Mouse (Mus musculus) regulatory T cell (primary cell): Measurements from ENCODE around the gene Hoxb2.

Source experiments
- in situ Hi-C: fragments of 300-600 bp; cut with MboI, MseI; formaldehyde crosslinking; loops from one replicate; pipeline ENCODE4 v1.15.1; 2025; ENCODE audit warnings: high pct_unique_total_duplicates

The Hoxb2 gene

DNA sequence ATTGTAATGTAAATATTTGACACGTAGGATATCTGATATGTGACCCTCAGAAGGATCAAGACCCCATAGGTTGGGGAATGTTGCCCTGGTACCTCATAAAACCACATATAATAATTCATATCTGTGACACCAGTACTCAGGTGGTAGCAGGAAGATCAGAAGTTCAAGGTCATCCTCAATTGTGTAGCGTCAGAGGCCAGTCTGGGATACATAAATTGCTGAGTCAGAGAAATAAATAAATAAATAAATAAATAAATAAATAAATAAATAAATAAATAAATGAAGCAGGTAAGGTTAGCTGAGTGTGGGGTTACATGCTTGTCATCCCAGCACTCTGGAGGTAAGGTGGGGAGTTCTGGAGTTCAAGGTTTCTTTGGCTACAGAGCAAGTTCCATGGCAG lies 37.3 kb downstream of the Hoxb2 start:
- in situ Hi-C loops = no loop called here

DNA sequence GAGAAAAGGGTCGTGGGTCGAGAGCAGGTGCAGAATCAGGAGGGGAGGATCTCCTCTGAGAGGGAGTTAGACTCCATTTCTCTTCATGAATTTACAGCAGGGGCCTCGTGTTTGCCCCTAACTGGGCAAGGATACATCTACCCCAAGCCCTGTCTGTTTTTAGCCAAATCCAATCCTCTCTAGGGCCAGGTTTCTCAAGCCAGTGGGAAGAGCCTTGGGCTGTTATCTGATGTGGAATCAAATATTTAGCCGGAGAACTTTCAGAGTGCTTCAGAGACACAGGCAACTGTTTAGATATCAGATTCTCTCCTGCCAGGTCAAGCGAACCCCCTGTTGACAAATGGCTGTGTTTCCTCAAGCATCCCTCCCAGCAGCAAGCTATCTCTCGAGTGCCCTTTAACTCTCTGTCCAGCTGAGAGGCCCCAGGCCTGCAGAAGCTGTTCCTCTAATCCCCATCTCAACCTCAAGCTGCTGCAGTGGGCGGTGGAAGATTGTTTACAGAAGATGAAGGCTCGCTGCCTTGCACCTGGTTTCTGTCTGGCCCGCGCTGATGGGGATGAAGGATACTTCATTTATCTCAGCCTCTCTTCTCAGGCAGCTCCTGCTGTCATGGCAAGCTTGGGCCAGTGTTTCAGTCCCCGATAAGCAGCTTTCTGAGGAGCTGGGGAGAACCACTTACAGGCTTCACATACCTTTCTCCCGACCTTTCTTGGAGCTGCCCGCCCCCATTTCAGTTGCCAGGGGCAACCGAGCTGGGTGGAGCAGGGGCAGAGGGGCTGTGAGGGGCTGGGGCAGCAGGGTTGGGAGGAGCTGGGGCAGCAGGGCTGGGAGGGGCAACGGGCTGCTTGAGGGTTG lies 46.7 kb downstream of the Hoxb2 start:
- in situ Hi-C loops = no loop called here

DNA sequence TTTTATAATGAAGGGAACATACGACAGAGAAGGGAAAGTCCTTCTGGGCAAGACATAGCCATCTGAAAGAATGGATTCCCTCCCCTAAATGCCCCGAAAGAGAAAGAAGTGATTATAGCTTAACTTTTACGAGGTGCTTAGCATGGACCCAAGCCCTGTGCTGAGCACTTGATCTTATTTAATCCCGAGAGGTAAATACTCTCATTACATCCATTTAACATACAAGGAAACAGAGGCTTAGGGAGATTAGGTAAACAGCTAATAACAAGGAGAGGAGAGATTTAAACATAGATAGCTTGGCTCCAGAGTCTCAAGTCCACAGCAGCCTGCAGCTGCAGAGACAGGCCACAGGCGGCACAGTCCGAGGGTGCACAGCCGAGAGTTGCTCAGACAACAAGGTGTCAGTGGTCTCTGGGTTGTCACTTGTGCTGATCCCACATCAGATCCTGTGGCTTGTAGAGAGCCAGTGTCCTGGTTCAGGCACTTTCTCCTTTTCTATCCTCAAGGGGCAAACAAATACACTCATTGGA lies 47.5 kb downstream of the Hoxb2 start:
- in situ Hi-C loops = no loop called here

GRCm38 (mm10) chr11:96399923-96400322 lies 49.6 kb downstream of the Hoxb2 start:
- in situ Hi-C loops = no loop called here
